Mouse (Mus musculus) monocyte, adult 2 months (primary cell): ENCODE results near the gene Krtap10-4.
"Not testable (repeated sequence)": the region's sequence is repeated elsewhere in the genome, so short reads cannot be mapped to it uniquely, and the experiment has no call there.

Experiments used
- DNase-seq, 2 experiments: peaks; one replicate each; pipeline ENCODE4 v3.0.0; 2022; ENCODE audit warnings: low spot score in 2 of 2, low read depth in 1 of 2

The Krtap10-4 gene

GRCm38 (mm10) chr10:77794976-77795375 lies 31.9 kb downstream of the Krtap10-4 start, which contains the start of gene Gm9639:
Gene Gm9639, minus strand, starts transcription at chr10:77795076.
- DNase-seq: no peak

- no peak for DNase-seq
These were observed 38.3 kb downstream of the Krtap10-4 start for GRCm38 (mm10) chr10:77788621-77789020.

- DNase-seq: not testable (repeated sequence)
These were observed 39.0 kb downstream of the Krtap10-4 start, which contains the start of gene Gm7137 for GRCm38 (mm10) chr10:77787876-77788275. Gene Gm7137, minus strand, starts transcription at chr10:77788200.

GRCm38 (mm10) chr10:77783396-77783795 lies 43.5 kb downstream of the Krtap10-4 start:
- DNase-seq: not testable (repeated sequence)

- DNase-seq: not testable (repeated sequence)
These were observed 44.5 kb downstream of the Krtap10-4 start, which contains the start of gene Gm3250 for GRCm38 (mm10) chr10:77782442-77782841. Gene Gm3250, minus strand, starts transcription at chr10:77782542.

GRCm38 (mm10) chr10:77776844-77777243 lies 50.1 kb downstream of the Krtap10-4 start, which contains the start of gene Gm7138:
Gene Gm7138, minus strand, starts transcription at chr10:77776944.
- DNase-seq: not testable (repeated sequence)
